Mouse (Mus musculus) right cerebral cortex, postnatal 14 days (tissue): ENCODE measurements around the gene Rps26.

Experiments
- DNase-seq: peaks from one replicate; pipeline ENCODE4 v3.0.0; 2022

Rps26 gene

GRCm38 (mm10) chr10:128601499-128601898, 25.0 kb downstream of the Rps26 start:
- DNase-seq: no peak

GRCm38 (mm10) chr10:128598476-128598875, 28.1 kb downstream of the Rps26 start:
- no peak for DNase-seq

GRCm38 (mm10) chr10:128592797-128593196, 33.8 kb downstream of the Rps26 start:
- no peak for DNase-seq

- DNase-seq: no peak
Observed at GRCm38 (mm10) chr10:128591436-128591835, 35.1 kb downstream of the Rps26 start.

GRCm38 (mm10) chr10:128590193-128590690, 36.3 kb downstream of the Rps26 start:
- DNase-seq: peak; percentile 48

GRCm38 (mm10) chr10:128589464-128590192, 36.9 kb downstream of the Rps26 start, which contains the start of gene Erbb3:
Gene Erbb3, minus strand, starts transcription at chr10:128589652.
- no peak for DNase-seq

- DNase-seq: no peak
Observed at GRCm38 (mm10) chr10:128588775-128589463, 37.6 kb downstream of the Rps26 start.

GRCm38 (mm10) chr10:128588136-128588535, 38.4 kb downstream of the Rps26 start:
- no peak for DNase-seq

- no peak for DNase-seq
Observed at GRCm38 (mm10) chr10:128587697-128588096, 38.9 kb downstream of the Rps26 start.

- DNase-seq: no peak
Observed at GRCm38 (mm10) chr10:128587120-128587519, 39.4 kb downstream of the Rps26 start.

- no peak for DNase-seq
Observed at GRCm38 (mm10) chr10:128586546-128586945, 40.0 kb downstream of the Rps26 start.

GRCm38 (mm10) chr10:128584386-128584785, 42.2 kb downstream of the Rps26 start:
- no peak for DNase-seq

GRCm38 (mm10) chr10:128583644-128584043, 42.9 kb downstream of the Rps26 start:
- DNase-seq: no peak

GRCm38 (mm10) chr10:128579731-128580130, 46.8 kb downstream of the Rps26 start:
- no peak for DNase-seq

GRCm38 (mm10) chr10:128579298-128579697, 47.2 kb downstream of the Rps26 start:
- DNase-seq: no peak

- DNase-seq: no peak
Observed at GRCm38 (mm10) chr10:128578330-128578729, 48.2 kb downstream of the Rps26 start.

GRCm38 (mm10) chr10:128575063-128575462, 51.5 kb downstream of the Rps26 start:
- DNase-seq: no peak
